Mouse (Mus musculus) kidney, embryonic 15.5 days (tissue): Measurements from ENCODE around the gene Raver1. TPM values are rescaled to one million over a fixed set of nuclear protein-coding genes. Genes with fewer than 3 reads are reported as not detected.
A peak's percentile ranks its signal among the peaks of the same experiment; 100 is the strongest.

Source experiments
- ATAC-seq: fragments of 200-750 bp; cut with Nextera tagmentation; replicated peaks from 2 replicates; pipeline ENCODE4 v1.8.0; 2017; ENCODE audit warnings: moderate TSS enrichment; ENCODE audit not compliant: low FRiP score
- H3K27ac ChIP-seq: fragments of 300-500 bp; sonication (generic); 2 replicates; pipeline ENCODE4 v1.5.1; 2015; ENCODE audit warnings: mild to moderate bottlenecking, inconsistent platforms
- H3K27me3 ChIP-seq: fragments of 300-500 bp; sonication (generic); 2 replicates; pipeline ENCODE4 v1.6.1; 2015; ENCODE audit warnings: inconsistent platforms
- H3K36me3 ChIP-seq: fragments of 300-500 bp; sonication (generic); 2 replicates; pipeline ENCODE4 v1.6.1; 2015; ENCODE audit warnings: inconsistent platforms
- H3K4me1 ChIP-seq: fragments of 300-500 bp; sonication (generic); 2 replicates; pipeline ENCODE4 v1.6.1; 2015; ENCODE audit warnings: inconsistent platforms
- H3K4me2 ChIP-seq: fragments of 300-500 bp; sonication (generic); 2 replicates; pipeline ENCODE4 v1.6.1; 2015; ENCODE audit warnings: moderate library complexity, mild to moderate bottlenecking, inconsistent platforms
- H3K4me3 ChIP-seq: fragments of 300-500 bp; sonication (generic); replicated peaks from 2 replicates; pipeline ENCODE4 v1.5.1; 2015; ENCODE audit warnings: mild to moderate bottlenecking, inconsistent platforms
- H3K9ac ChIP-seq: fragments of 300-500 bp; sonication (generic); 2 replicates; pipeline ENCODE4 v1.6.1; 2015; ENCODE audit warnings: mild to moderate bottlenecking, inconsistent platforms
- H3K9me3 ChIP-seq: fragments of 300-500 bp; sonication (generic); replicated peaks from 2 replicates; pipeline ENCODE4 v1.6.1; 2016; ENCODE audit warnings: inconsistent platforms
- WGBS: fragments of 180-500 bp; shearing (Covaris S2); methylation state at CpG from one replicate; pipeline ENCODE4 v1.1.7; 2015; ENCODE audit warnings: mixed read lengths; 5-methylcytosine and 5-hydroxymethylcytosine counted together
- microRNA counts: library from miRNA; unstranded; fragments of <30 nt; microRNA quantifications from one replicate; lab custom pipeline; 2016
- microRNA-seq: library from miRNA; unstranded; fragments of <30 nt; microRNA quantifications from one replicate; pipeline ENCODE4, GENCODE M21; 2016
- polyA plus RNA-seq: library from polyadenylated mRNA; unstranded; fragments of >200 nt; fragmentation: Nextera tagmentation; extraction: Ambion mirVana; gene quantifications from 2 replicates; pipeline ENCODE4 v1.2.1, GENCODE M21; 2015

Raver1 gene
- polyA plus RNA-seq, 1 experiment from 2014 or later = 76.3 TPM

DNA sequence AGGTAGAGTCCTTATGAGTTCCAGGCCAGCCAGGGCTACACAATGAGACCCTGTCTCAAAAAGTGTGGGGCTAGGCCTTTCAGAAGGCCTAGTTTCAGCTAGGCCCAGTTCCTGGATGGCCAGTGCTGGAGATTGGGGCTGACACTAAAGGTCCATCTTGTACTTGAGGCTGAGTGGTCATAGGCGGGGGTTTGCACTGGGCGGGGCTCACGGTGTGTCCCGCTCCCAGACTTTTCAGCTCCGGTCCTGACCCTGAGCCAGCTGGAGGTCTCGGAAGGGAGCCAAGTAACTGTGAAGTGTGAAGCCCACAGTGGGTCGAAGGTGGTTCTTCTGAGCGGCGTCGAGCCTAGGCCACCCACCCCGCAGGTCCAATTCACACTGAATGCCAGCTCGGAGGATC is 65.0 kb downstream of the Raver1 start:
- Histone ChIP-seq H3K36me3 (no peaks in the 10 kb centered on the region), H3K4me2 (no peak overlapping the region), H3K27ac (no peak overlapping the region), H3K4me3 (no peak overlapping the region), H3K9ac (no peak overlapping the region), H3K9me3 (no peaks in the 10 kb centered on the region), H3K4me1 (peaks cover 29% of the 10 kb centered on the region), H3K27me3 (peaks cover 34% of the 10 kb centered on the region)
- ATAC-seq = no peak
- WGBS = 80% methylated on average over 12 of the region's 12 CpGs

DNA sequence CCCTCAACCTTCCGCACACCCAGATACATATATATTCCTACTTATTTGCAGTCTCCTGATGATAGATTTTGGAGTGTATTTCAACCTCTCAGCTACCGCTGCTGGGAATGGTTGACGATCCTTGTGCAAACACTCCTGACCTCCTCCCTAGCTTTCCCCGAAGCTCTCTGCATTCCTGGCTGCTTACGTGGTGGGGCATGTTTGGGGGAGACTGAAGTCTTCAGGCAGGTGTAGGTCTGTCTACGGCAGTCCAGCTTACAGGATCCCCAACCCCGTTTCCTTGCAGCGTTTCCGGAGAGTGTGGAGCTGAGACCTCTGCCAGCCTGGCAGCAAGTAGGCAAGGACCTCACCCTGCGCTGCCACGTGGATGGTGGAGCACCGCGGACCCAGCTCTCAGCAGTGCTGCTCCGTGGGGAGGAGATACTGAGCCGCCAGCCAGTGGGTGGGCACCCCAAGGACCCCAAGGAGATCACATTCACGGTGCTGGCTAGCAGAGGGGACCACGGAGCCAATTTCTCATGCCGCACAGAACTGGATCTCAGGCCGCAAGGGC is 66.5 kb downstream of the Raver1 start:
- WGBS = 69% methylated on average over 19 of the region's 19 CpGs
- ATAC-seq = no peak
- H3K27me3 ChIP-seq = peaks cover 31% of the 10 kb centered on the region
- no peak overlapping the region for H3K4me2 ChIP-seq
- no peak overlapping the region for H3K9ac ChIP-seq
- no peaks in the 10 kb centered on the region for H3K9me3 ChIP-seq
- H3K4me1 ChIP-seq = peaks cover 14% of the 10 kb centered on the region
- no peak overlapping the region for H3K4me3 ChIP-seq
- H3K36me3 ChIP-seq = no peaks in the 10 kb centered on the region
- H3K27ac ChIP-seq = no peak overlapping the region

MicroRNA genes within 50 kb of the gene (microRNA counts, 519-probe panel; counts per million panel counts)
- microRNA mmu-miR-1900 (lab: Ali Mortazavi, UCI) = 2,670 counts per million, percentile 60 among the panel's probes with 10 or more counts

Small RNAs within 50 kb of the gene (microRNA-seq; reads per million reads assigned to microRNA genes)
- gene Mir1900 (not detected), gene Mir7082 (0.89 reads per million)

Other genes with a start within 250 kb of the Raver1 start
- 15.2 and 16.1 TPM in 2 replicates for gene A230050P20Rik, start 223.4 kb downstream of the Raver1 start, polyA plus RNA-seq
- gene Angptl6, start 212.3 kb downstream of the Raver1 start, polyA plus RNA-seq = 2.5 and 2.8 TPM in 2 replicates
- gene Ppan, start 203.8 kb downstream of the Raver1 start, polyA plus RNA-seq = 84.2 and 93.7 TPM in 2 replicates
- gene Eif3g, start 193.4 kb downstream of the Raver1 start, polyA plus RNA-seq = 319 and 321 TPM in 2 replicates
- 96.9 and 108 TPM in 2 replicates for gene Dnmt1, start 132.1 kb downstream of the Raver1 start, polyA plus RNA-seq
- gene S1pr2, start 115.2 kb downstream of the Raver1 start, polyA plus RNA-seq = 29.8 and 32.7 TPM in 2 replicates
- gene Mrpl4, start 89.3 kb downstream of the Raver1 start, polyA plus RNA-seq = 140 and 143 TPM in 2 replicates
- 10.8 and 13.7 TPM in 2 replicates for gene Icam1, start 76.0 kb downstream of the Raver1 start, polyA plus RNA-seq
- 2.0 and 2.7 TPM in 2 replicates for gene Icam4, start 62.6 kb downstream of the Raver1 start, polyA plus RNA-seq
- 0.18 and 0.38 TPM in 2 replicates for gene Icam5, start 59.9 kb downstream of the Raver1 start, polyA plus RNA-seq
- 1.6 and 1.8 TPM in 2 replicates for gene Zglp1, start 24.9 kb downstream of the Raver1 start, polyA plus RNA-seq
- 0.45 and 0.86 TPM in 2 replicates for gene Gm49373, start 18.9 kb downstream of the Raver1 start, polyA plus RNA-seq
- 53.9 and 61.0 TPM in 2 replicates for gene Fdx1l, start 18.4 kb downstream of the Raver1 start, polyA plus RNA-seq
- 2.2 and 3.0 TPM in 2 replicates for gene Gm38431, start within 50 bp of the Raver1 start, polyA plus RNA-seq
- 12.7 and 15.5 TPM in 2 replicates for gene Tyk2, start 39.2 kb upstream of the Raver1 start, polyA plus RNA-seq
- gene Cdc37, start 58.0 kb upstream of the Raver1 start, polyA plus RNA-seq = 332 and 351 TPM in 2 replicates
- gene Pde4a, start 73.7 kb upstream of the Raver1 start, polyA plus RNA-seq = 12.6 and 12.7 TPM in 2 replicates
- 55.1 and 64.2 TPM in 2 replicates for gene Keap1, start 147.4 kb upstream of the Raver1 start, polyA plus RNA-seq
- gene S1pr5, start 156.4 kb upstream of the Raver1 start, polyA plus RNA-seq = 0.19 TPM in 1 of 2 replicates, not detected in the other
- gene Atg4d, start 173.3 kb upstream of the Raver1 start, polyA plus RNA-seq = 42.7 and 49.5 TPM in 2 replicates
- gene Kri1, start 196.0 kb upstream of the Raver1 start, polyA plus RNA-seq = 13.8 and 19.8 TPM in 2 replicates
- 51.2 and 51.5 TPM in 2 replicates for gene Cdkn2d, start 199.4 kb upstream of the Raver1 start, polyA plus RNA-seq
- 35.9 and 37.1 TPM in 2 replicates for gene Ap1m2, start 220.3 kb upstream of the Raver1 start, polyA plus RNA-seq
- gene Slc44a2, start 228.7 kb upstream of the Raver1 start, polyA plus RNA-seq = 85.4 and 97.1 TPM in 2 replicates